Mouse (Mus musculus): ENCODE data around the gene Llcfc1.

Gene Llcfc1

GRCm38 (mm10) chr6:41684131-41684530, at the start of gene Llcfc1:
Gene Llcfc1 (plus strand): TSS chr6:41684431.
- DNase-seq = no peak

GRCm38 (mm10) chr6:41635211-41635610, 49.0 kb upstream of the Llcfc1 start:
- DNase-seq = no peak

GRCm38 (mm10) chr6:41636178-41636577, 48.1 kb upstream of the Llcfc1 start, which contains the start of gene Trpv6:
Gene Trpv6 (minus strand): TSS chr6:41636405.
- peak in 1 of 2 experiments; percentile 44 for DNase-seq

- DNase-seq = no peak
Observed at GRCm38 (mm10) chr6:41637393-41637792, 46.8 kb upstream of the Llcfc1 start.

GRCm38 (mm10) chr6:41637927-41638506, 46.2 kb upstream of the Llcfc1 start:
- DNase-seq = no peak

GRCm38 (mm10) chr6:41640449-41640848, 43.8 kb upstream of the Llcfc1 start:
- no peak for DNase-seq

- DNase-seq = no peak
Observed at GRCm38 (mm10) chr6:41641173-41641866, 42.9 kb upstream of the Llcfc1 start.

- no peak for DNase-seq
Observed at GRCm38 (mm10) chr6:41642765-41643164, 41.5 kb upstream of the Llcfc1 start.

- DNase-seq = peak; percentile 53 to 72
Observed at GRCm38 (mm10) chr6:41643227-41643626, 41.0 kb upstream of the Llcfc1 start.

- DNase-seq = no peak
Observed at GRCm38 (mm10) chr6:41646220-41646619, 38.0 kb upstream of the Llcfc1 start.

GRCm38 (mm10) chr6:41646672-41647071, 37.6 kb upstream of the Llcfc1 start:
- no peak for DNase-seq

GRCm38 (mm10) chr6:41653173-41653572, 31.1 kb upstream of the Llcfc1 start:
- DNase-seq = no peak

GRCm38 (mm10) chr6:41654648-41655047, 29.6 kb upstream of the Llcfc1 start:
- DNase-seq = no peak

- DNase-seq = no peak
Observed at GRCm38 (mm10) chr6:41658487-41658886, 25.7 kb upstream of the Llcfc1 start.

GRCm38 (mm10) chr6:41662320-41662719, 21.9 kb upstream of the Llcfc1 start:
- peak in 1 of 2 experiments; percentile 21 for DNase-seq

GRCm38 (mm10) chr6:41676530-41676929, 7.7 kb upstream of the Llcfc1 start:
- no peak for DNase-seq

- no peak for DNase-seq
Observed at GRCm38 (mm10) chr6:41680669-41681068, 3.6 kb upstream of the Llcfc1 start, which contains the start of gene Trpv5. Gene Trpv5 (minus strand): TSS chr6:41680769.

GRCm38 (mm10) chr6:41681656-41682055, 2.6 kb upstream of the Llcfc1 start:
- DNase-seq = no peak

- no peak for DNase-seq
Observed at GRCm38 (mm10) chr6:41684911-41685310, 680 bp downstream of the Llcfc1 start.

- DNase-seq = no peak
Observed at GRCm38 (mm10) chr6:41685596-41685995, 1.4 kb downstream of the Llcfc1 start.

GRCm38 (mm10) chr6:41692200-41692599, 8.0 kb downstream of the Llcfc1 start:
- no peak for DNase-seq

- no peak for DNase-seq
Observed at GRCm38 (mm10) chr6:41694407-41694806, 10.2 kb downstream of the Llcfc1 start.

GRCm38 (mm10) chr6:41701245-41701644, 17.0 kb downstream of the Llcfc1 start:
- DNase-seq = no peak

- peak in 1 of 2 experiments; percentile 15 for DNase-seq
Observed at GRCm38 (mm10) chr6:41702928-41703327, 18.7 kb downstream of the Llcfc1 start.

- DNase-seq = no peak
Observed at GRCm38 (mm10) chr6:41704123-41704522, 19.9 kb downstream of the Llcfc1 start, which contains the start of gene Kel. Gene Kel (minus strand): TSS chr6:41704339.
